Mouse (Mus musculus) E14TG2a.4 (cell line): ENCODE results near the gene Mast4.

Experiments
- H3K27me3 ChIP-seq: 2 replicates; pipeline ENCODE4 v1.6.1; 2014; ENCODE audit warnings: low read length, control low read depth; ENCODE audit not compliant: insufficient read depth
- H3K36me3 ChIP-seq: 2 replicates; pipeline ENCODE4 v1.6.1; 2014; ENCODE audit warnings: low read length, control low read depth; ENCODE audit not compliant: insufficient read depth
- H3K4me1 ChIP-seq: replicated peaks from 2 replicates; pipeline ENCODE4 v1.6.1; 2014; ENCODE audit warnings: low read depth, low read length, control low read depth
- H3K4me3 ChIP-seq: replicated peaks from 2 replicates; pipeline ENCODE4 v1.5.1; 2014; ENCODE audit warnings: mild to moderate bottlenecking, low read length
- H3K9me3 ChIP-seq: 2 replicates; pipeline ENCODE4 v1.6.1; 2014; ENCODE audit warnings: low read length, control low read depth
- CTCF ChIP-seq: conservative IDR thresholded peaks from 2 replicates; pipeline ENCODE4 v1.5.1; 2014; ENCODE audit warnings: low read length
- NANOG ChIP-seq: IDR thresholded peaks from 2 replicates; pipeline ENCODE4 v1.6.1; 2014; ENCODE audit warnings: borderline replicate concordance, low read length, mixed read lengths
- POU5F1 ChIP-seq: IDR thresholded peaks from 2 replicates; pipeline ENCODE4 v1.6.1; 2014; ENCODE audit warnings: low read length, borderline replicate concordance

Gene Mast4

GRCm38 (mm10) chr13:102892783-102893182 lies 441.5 kb downstream of the Mast4 start:
- Histone ChIP-seq H3K36me3 (no peaks in the 10 kb centered on the region), H3K9me3 (no peaks in the 10 kb centered on the region), H3K4me1 (peaks cover 65% of the 10 kb centered on the region), H3K27me3 (no peaks in the 10 kb centered on the region), H3K4me3 (no peak overlapping the region)
- no peak for TF ChIP-seq NANOG
- TF ChIP-seq POU5F1: no peak
- no peak for TF ChIP-seq CTCF

- no peaks in the 10 kb centered on the region for H3K9me3 ChIP-seq
- peaks cover 37% of the 10 kb centered on the region for H3K4me1 ChIP-seq
- H3K27me3 ChIP-seq: no peaks in the 10 kb centered on the region
- TF ChIP-seq POU5F1 (no peak), CTCF (no peak), NANOG (no peak)
- H3K36me3 ChIP-seq: no peaks in the 10 kb centered on the region
- H3K4me3 ChIP-seq: 0 out of 2 replicates have a peak overlapping the region, but pooled peaks have one; percentile 29
Observed at GRCm38 (mm10) chr13:102889989-102890388, 444.3 kb downstream of the Mast4 start.

- H3K9me3 ChIP-seq: no peaks in the 10 kb centered on the region
- no peaks in the 10 kb centered on the region for H3K27me3 ChIP-seq
- H3K36me3 ChIP-seq: no peaks in the 10 kb centered on the region
- TF ChIP-seq CTCF (no peak), NANOG (no peak), POU5F1 (no peak)
- peaks cover 34% of the 10 kb centered on the region for H3K4me1 ChIP-seq
- peak overlapping the region; percentile 29; the same call in 1 of the 2 replicates for H3K4me3 ChIP-seq
Observed at GRCm38 (mm10) chr13:102889537-102889936, 444.8 kb downstream of the Mast4 start.

- no peak for TF ChIP-seq NANOG
- Histone ChIP-seq H3K36me3 (no peaks in the 10 kb centered on the region), H3K9me3 (no peaks in the 10 kb centered on the region), H3K4me1 (peaks cover 34% of the 10 kb centered on the region), H3K27me3 (no peaks in the 10 kb centered on the region), H3K4me3 (peak overlapping the region; percentile 29)
Observed at GRCm38 (mm10) chr13:102888895-102889490, 445.3 kb downstream of the Mast4 start.

DNA sequence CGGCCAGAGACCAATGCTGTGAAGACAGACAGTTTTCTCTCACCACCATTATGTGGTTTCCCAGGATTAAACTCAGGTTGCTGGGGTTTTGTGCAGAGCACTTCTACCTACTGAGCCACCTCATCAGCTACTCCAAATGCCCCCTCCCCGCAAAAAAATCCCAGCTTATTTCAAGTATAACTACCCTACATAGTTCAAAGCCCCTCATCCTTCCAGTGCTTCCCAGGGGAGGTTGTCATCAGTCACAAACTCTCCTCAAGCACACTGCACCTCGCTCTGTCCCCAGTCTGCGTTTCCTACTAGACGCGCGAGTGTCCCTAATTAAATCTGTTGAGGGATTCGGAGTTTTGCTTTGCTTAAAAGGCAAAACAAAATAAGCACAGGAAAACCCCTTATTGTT lies 446.1 kb downstream of the Mast4 start:
- Histone ChIP-seq H3K27me3 (no peaks in the 10 kb centered on the region), H3K9me3 (no peaks in the 10 kb centered on the region), H3K36me3 (no peaks in the 10 kb centered on the region), H3K4me1 (peaks cover 26% of the 10 kb centered on the region), H3K4me3 (no peak overlapping the region)
- TF ChIP-seq NANOG (no peak), POU5F1 (no peak), CTCF (no peak)

DNA sequence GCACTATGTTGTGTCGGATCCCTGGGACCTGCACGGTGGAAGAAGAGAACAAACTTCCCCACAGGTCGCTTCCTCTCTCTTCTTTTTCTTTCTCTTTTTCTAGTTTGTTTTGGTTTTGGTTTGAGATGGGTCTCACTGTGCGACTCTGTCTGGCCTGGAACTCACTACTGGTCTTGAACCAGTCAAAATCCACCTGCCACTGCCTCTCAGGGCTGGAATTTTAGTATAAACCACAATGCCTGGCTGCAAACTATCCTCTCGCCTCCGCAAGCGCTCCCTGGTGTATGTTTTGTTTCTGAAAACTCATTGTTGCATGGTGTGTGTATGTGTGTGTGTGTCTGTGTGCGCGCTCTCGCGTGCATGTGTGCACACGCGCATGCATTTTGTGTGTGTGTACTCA lies 446.8 kb downstream of the Mast4 start:
- Histone ChIP-seq H3K36me3 (no peaks in the 10 kb centered on the region), H3K4me1 (peaks cover 25% of the 10 kb centered on the region), H3K4me3 (no peak overlapping the region), H3K9me3 (no peaks in the 10 kb centered on the region), H3K27me3 (no peaks in the 10 kb centered on the region)
- TF ChIP-seq NANOG: no peak
- no peak for TF ChIP-seq POU5F1
- no peak for TF ChIP-seq CTCF

- Histone ChIP-seq H3K27me3 (no peaks in the 10 kb centered on the region), H3K36me3 (no peaks in the 10 kb centered on the region), H3K4me3 (no peak overlapping the region), H3K9me3 (no peaks in the 10 kb centered on the region), H3K4me1 (peaks cover 25% of the 10 kb centered on the region)
- TF ChIP-seq NANOG (no peak), CTCF (no peak), POU5F1 (no peak)
Observed at GRCm38 (mm10) chr13:102886788-102887187, 447.5 kb downstream of the Mast4 start.

- Histone ChIP-seq H3K27me3 (no peaks in the 10 kb centered on the region), H3K4me3 (no peak overlapping the region), H3K36me3 (no peaks in the 10 kb centered on the region), H3K9me3 (no peaks in the 10 kb centered on the region), H3K4me1 (peaks cover 25% of the 10 kb centered on the region)
- no peak for TF ChIP-seq CTCF
- TF ChIP-seq POU5F1: no peak
- TF ChIP-seq NANOG: no peak
Observed at GRCm38 (mm10) chr13:102886147-102886546, 448.1 kb downstream of the Mast4 start.

DNA sequence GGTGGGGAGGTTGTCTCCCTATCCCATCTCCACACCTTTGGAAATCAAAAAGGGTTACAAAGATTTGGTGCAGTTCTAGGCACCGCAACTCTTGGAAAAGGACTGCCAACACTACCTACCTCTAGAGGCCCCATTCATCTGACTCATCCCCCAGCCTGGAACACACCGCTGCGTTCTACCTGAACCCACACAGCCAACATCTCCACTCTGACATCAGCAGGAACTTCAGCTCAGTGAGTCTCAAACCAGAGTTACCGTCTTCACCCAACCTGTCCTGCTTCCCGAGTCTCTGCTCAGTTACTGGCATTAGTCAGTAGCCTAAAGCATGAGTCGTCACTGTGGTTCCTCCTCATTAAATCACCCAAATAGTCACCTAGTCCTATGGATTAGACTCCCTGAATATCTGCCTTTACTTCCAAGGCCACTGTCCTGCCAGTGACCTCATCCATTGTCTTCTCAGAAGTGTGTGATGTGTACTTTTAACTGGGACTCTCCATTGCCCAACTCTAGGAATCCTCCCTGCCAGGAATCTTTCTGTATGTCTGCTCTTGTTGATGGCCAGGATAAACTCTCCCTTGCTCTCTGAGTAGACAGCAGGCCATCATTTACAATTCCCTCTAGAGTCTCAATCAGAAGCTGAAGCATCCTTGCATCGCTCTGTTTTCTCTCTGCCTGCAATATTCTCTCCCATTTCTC lies 453.8 kb downstream of the Mast4 start:
- H3K36me3 ChIP-seq: no peaks in the 10 kb centered on the region
- H3K4me3 ChIP-seq: no peak overlapping the region
- no peaks in the 10 kb centered on the region for H3K9me3 ChIP-seq
- peaks cover 21% of the 10 kb centered on the region for H3K4me1 ChIP-seq
- TF ChIP-seq NANOG (no peak), POU5F1 (no peak), CTCF (no peak)
- H3K27me3 ChIP-seq: no peaks in the 10 kb centered on the region
